Mouse (Mus musculus) olfactory bulb, adult 2 months (tissue): Measurements from ENCODE around the gene Fam163b.

Experiments used
- CTCF ChIP-seq: fragments of 200-500 bp; IDR thresholded peaks from 2 replicates; pipeline ENCODE4 v1.5.1; 2012; ENCODE audit warnings: low read depth, mild to moderate bottlenecking, low read length, moderate library complexity; ENCODE audit not compliant: insufficient read depth
- POLR2A ChIP-seq: fragments of 200-500 bp; IDR thresholded peaks from 2 replicates; pipeline ENCODE4 v1.6.1; 2012; ENCODE audit warnings: mild to moderate bottlenecking, low read depth, low read length, moderate library complexity; ENCODE audit not compliant: insufficient read depth

DNA sequence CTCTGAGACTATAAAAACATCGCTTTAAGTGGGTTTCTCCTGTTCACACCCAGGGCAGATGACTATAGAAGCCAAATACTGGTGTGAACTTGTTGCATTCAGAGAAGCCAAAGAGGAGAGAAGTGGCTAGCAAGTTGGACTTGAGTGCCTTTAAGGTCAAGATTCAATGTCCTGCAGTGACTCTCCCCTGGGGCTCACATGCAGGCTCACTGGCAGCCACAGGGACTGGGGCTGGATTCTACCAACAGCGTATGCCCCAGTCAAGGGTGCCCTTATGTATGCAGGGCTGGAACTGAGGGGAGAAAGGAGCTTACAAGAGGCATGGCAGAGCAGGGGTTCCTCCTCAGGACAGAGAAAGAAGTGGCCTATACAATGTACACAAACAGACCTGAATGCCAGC lies 22.5 kb downstream of the Fam163b start:
- no peak for TF ChIP-seq CTCF
- TF ChIP-seq POLR2A, result no peak
